Mouse (Mus musculus): Measurements from ENCODE around the gene Mau2. TPM values are rescaled to one million over a fixed set of nuclear protein-coding genes. Genes with fewer than 3 reads are reported as not detected.

The Mau2 gene
- 46.0 and 52.7 TPM in 2 replicates for polyA plus RNA-seq (2012; rRNA removed)

- peak within 1 kb of the TSS; percentile 96 for H3K4me3 ChIP-seq (ENCODE audit: control insufficient read depth, low read depth, low read length)
- H3K27me3 ChIP-seq (ENCODE audit: control insufficient read depth, insufficient read depth, low read length), result no peaks in the 10 kb centered on the region
- no peaks in the 10 kb centered on the region for H3K36me3 ChIP-seq (ENCODE audit: control insufficient read depth, insufficient read depth, low read length)
- TF ChIP-seq POLR2A (IDR thresholded peaks at IDR 0.05; ENCODE audit: control insufficient read depth, low read depth, low read length), result peak; percentile 95
- no peak for TF ChIP-seq CTCF (IDR thresholded peaks at IDR 0.05; ENCODE audit: control insufficient read depth, insufficient read depth, insufficient replicate concordance, low read depth, low read length)
- peaks cover 3% of the 10 kb centered on the region for H3K4me1 ChIP-seq (ENCODE audit: control insufficient read depth, insufficient read depth, low read length)
- H3K27ac ChIP-seq (ENCODE audit: control insufficient read depth, insufficient read depth, low read depth, low read length), result peak within 1 kb of the TSS; percentile 94
Observed at GRCm38 (mm10) chr8:70042583-70043455, at the start of gene Mau2, which contains the start of gene Sugp1. TSS of gene Mau2 (minus strand) at chr8:70042734. TSS of gene Sugp1 (plus strand) at chr8:70042813.

GRCm38 (mm10) chr8:70089296-70089960 is 46.9 kb upstream of the Mau2 start:
- H3K36me3 ChIP-seq (ENCODE audit: control insufficient read depth, insufficient read depth, low read length), result no peaks in the 10 kb centered on the region
- peaks cover 19% of the 10 kb centered on the region for H3K4me1 ChIP-seq (ENCODE audit: control insufficient read depth, insufficient read depth, low read length)
- H3K27ac ChIP-seq (ENCODE audit: control insufficient read depth, insufficient read depth, low read depth, low read length), result no peak overlapping the region
- no peak overlapping the region for H3K4me3 ChIP-seq (ENCODE audit: control insufficient read depth, low read depth, low read length)
- no peaks in the 10 kb centered on the region for H3K27me3 ChIP-seq (ENCODE audit: control insufficient read depth, insufficient read depth, low read length)
- TF ChIP-seq CTCF (IDR thresholded peaks at IDR 0.05; ENCODE audit: control insufficient read depth, insufficient read depth, insufficient replicate concordance, low read depth, low read length) (no peak), POLR2A (IDR thresholded peaks at IDR 0.05; ENCODE audit: control insufficient read depth, low read depth, low read length) (no peak)

DNA sequence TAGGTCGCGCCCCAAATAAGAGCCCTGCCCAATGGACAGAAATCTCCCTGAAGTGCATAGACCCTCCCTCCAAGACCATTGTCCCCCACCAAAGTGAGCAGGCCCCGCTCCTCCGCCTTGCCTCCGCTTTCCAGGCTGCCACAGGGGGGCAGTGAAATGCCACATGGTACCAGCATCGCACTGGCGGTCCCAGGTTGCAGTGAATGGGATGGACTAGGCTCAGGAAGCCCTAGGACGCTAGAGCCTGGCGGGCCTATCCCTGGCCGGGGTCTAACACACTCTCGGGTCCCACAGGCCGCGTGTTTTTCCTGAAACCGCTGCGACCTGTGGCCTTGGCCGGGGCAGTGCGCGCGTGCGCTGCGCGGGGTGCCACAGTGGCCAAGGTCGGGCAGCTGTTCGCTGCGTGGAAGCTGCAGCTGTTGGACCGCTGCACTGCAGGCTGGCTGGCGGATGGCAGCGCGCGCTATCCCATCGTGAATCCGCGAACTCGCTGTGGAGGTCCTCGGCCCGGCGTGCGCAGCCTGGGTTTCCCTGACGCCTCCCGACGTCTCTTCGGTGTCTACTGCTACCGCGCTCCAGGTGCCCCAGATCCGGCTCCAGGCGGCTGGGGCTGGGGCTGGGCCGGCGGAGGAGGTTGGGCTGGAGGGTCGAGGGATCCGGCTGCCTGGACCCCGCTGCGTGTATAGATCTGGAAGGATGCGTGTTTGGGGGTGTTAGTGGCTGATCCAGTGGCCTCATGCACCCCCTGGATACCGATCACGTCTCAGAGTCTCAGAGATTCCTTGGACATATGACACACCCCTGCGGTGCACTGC is 45.5 kb upstream of the Mau2 start:
- H3K27me3 ChIP-seq (ENCODE audit: control insufficient read depth, insufficient read depth, low read length), result no peaks in the 10 kb centered on the region
- H3K4me3 ChIP-seq (ENCODE audit: control insufficient read depth, low read depth, low read length), result peak overlapping the region; percentile 19
- no peak for TF ChIP-seq POLR2A (IDR thresholded peaks at IDR 0.05; ENCODE audit: control insufficient read depth, low read depth, low read length)
- peak; percentile 29; the same call in 1 of the 2 replicates for TF ChIP-seq CTCF (IDR thresholded peaks at IDR 0.05; ENCODE audit: control insufficient read depth, insufficient read depth, insufficient replicate concordance, low read depth, low read length)
- no peak overlapping the region for H3K27ac ChIP-seq (ENCODE audit: control insufficient read depth, insufficient read depth, low read depth, low read length)
- H3K36me3 ChIP-seq (ENCODE audit: control insufficient read depth, insufficient read depth, low read length), result no peaks in the 10 kb centered on the region
- H3K4me1 ChIP-seq (ENCODE audit: control insufficient read depth, insufficient read depth, low read length), result peaks cover 32% of the 10 kb centered on the region

DNA sequence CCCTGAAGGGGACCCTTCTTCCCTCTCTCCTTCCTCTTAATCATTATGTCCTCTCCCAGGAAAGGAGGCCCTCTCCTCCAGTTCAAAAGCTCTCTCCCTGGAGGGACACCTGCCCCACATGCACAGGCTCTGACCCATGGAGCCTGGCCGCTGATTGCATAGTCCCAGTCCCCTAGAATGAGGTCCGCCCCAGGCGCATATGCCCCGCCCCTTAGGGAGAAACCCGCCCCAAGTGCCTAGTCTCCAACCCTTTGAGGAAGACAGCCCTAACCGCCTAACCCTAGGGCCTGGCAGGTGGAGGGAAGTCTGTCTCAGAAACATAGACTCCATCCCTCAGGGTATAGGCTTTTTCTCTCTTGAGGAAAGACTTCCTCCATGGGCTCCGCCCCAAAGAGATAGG is 44.7 kb upstream of the Mau2 start:
- Histone ChIP-seq H3K27ac (ENCODE audit: control insufficient read depth, insufficient read depth, low read depth, low read length) (no peak overlapping the region), H3K4me1 (ENCODE audit: control insufficient read depth, insufficient read depth, low read length) (peaks cover 32% of the 10 kb centered on the region), H3K36me3 (ENCODE audit: control insufficient read depth, insufficient read depth, low read length) (no peaks in the 10 kb centered on the region), H3K4me3 (ENCODE audit: control insufficient read depth, low read depth, low read length) (no peak overlapping the region), H3K27me3 (ENCODE audit: control insufficient read depth, insufficient read depth, low read length) (no peaks in the 10 kb centered on the region)
- no peak for TF ChIP-seq POLR2A (IDR thresholded peaks at IDR 0.05; ENCODE audit: control insufficient read depth, low read depth, low read length)
- no peak for TF ChIP-seq CTCF (IDR thresholded peaks at IDR 0.05; ENCODE audit: control insufficient read depth, insufficient read depth, insufficient replicate concordance, low read depth, low read length)

- no peak overlapping the region for H3K4me3 ChIP-seq (ENCODE audit: control insufficient read depth, low read depth, low read length)
- H3K4me1 ChIP-seq (ENCODE audit: control insufficient read depth, insufficient read depth, low read length), result peaks cover 32% of the 10 kb centered on the region
- TF ChIP-seq CTCF (IDR thresholded peaks at IDR 0.05; ENCODE audit: control insufficient read depth, insufficient read depth, insufficient replicate concordance, low read depth, low read length), result no peak
- no peak for TF ChIP-seq POLR2A (IDR thresholded peaks at IDR 0.05; ENCODE audit: control insufficient read depth, low read depth, low read length)
- no peaks in the 10 kb centered on the region for H3K36me3 ChIP-seq (ENCODE audit: control insufficient read depth, insufficient read depth, low read length)
- H3K27me3 ChIP-seq (ENCODE audit: control insufficient read depth, insufficient read depth, low read length), result no peaks in the 10 kb centered on the region
- H3K27ac ChIP-seq (ENCODE audit: control insufficient read depth, insufficient read depth, low read depth, low read length), result no peak overlapping the region
Observed at GRCm38 (mm10) chr8:70086151-70086550, 43.6 kb upstream of the Mau2 start.

DNA sequence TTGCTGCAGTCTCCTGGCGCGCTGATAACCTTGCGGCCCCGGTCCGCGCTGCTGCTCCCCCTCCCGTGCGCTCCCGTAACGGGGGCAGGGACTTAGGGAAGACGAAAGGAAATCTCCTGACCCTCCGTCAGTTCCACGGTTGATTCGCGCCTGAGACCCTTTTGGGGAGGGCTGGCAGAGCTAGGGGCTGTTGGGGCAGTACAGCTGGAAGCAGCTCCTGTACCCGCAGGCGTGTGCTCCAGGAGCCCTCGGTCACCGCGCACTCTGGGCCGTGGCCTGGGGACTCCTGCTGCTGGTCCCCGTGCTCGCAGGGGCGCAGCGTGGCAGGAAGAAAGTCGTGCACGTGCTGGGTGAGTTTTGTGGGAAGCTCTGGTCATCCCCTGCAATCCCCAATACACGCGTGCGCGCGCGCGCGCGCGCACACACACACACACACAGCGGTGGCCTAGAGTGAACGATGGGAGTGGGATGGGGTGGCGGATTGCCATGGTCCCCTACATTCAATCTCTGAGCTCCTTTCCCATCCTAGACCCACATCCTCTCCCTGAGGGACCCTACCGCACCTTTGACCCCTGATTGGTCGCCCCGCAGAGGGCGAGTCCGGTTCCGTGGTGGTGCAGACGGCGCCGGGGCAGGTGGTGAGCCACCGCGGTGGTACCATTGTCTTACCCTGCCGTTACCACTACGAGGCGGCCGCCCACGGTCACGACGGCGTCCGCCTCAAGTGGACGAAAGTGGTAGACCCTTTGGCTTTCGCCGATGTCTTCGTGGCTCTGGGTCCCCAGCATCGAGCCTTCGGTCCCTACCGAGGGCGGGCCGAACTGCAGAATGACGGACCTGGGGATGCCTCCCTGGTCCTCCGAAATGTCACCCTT is 41.9 kb upstream of the Mau2 start:
- TF ChIP-seq CTCF (IDR thresholded peaks at IDR 0.05; ENCODE audit: control insufficient read depth, insufficient read depth, insufficient replicate concordance, low read depth, low read length) (no peak), POLR2A (IDR thresholded peaks at IDR 0.05; ENCODE audit: control insufficient read depth, low read depth, low read length) (no peak)
- H3K27ac ChIP-seq (ENCODE audit: control insufficient read depth, insufficient read depth, low read depth, low read length), result no peak overlapping the region
- peak overlapping the region; percentile 53 for H3K4me3 ChIP-seq (ENCODE audit: control insufficient read depth, low read depth, low read length)
- H3K36me3 ChIP-seq (ENCODE audit: control insufficient read depth, insufficient read depth, low read length), result no peaks in the 10 kb centered on the region
- H3K4me1 ChIP-seq (ENCODE audit: control insufficient read depth, insufficient read depth, low read length), result peaks cover 32% of the 10 kb centered on the region
- H3K27me3 ChIP-seq (ENCODE audit: control insufficient read depth, insufficient read depth, low read length), result no peaks in the 10 kb centered on the region
